Mouse (Mus musculus): ENCODE measurements around the gene Prrc2a.
A peak's percentile ranks its signal among the peaks of the same experiment; 100 is the strongest.

Gene Prrc2a

DNA sequence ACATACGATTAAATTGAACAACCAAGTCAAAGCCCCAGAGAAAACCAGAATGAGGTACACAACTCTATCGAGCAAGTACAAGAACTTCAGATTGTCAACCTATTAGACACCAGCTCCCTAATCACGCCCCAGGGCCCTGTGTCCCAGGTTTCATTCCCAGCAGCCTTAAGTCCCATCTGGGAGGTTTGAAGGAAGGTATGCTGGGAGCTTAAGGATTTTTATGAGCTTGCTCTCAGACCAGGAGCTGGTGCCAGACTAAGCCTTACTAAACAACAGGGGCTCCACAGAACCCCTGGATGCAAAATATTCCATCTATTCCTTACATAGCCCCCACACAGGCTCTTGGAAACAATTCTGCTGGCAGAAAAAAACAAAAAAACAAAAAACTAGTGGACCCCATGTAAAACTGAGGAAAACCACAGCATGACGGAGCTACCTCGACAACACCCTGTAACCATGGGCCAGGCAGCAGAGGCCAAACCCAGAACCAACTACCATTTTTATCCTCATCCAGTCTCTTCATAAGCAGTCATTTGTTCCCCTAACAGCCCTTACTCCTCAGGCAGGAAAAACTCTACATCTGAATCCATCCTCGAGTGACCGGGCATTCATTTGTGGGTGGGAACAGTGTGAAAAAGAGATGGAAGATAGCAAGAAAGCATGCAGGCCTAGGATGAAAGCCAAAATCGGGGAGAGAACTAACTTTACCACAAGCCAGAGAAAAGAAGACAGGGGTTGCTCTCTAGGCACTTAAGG, 1.2 kb downstream of the Prrc2a start:
- peak; percentile 49 for DNase-seq (ENCODE audit: low read depth, low spot score)

GRCm38 (mm10) chr17:35162730-35163129, 2.0 kb downstream of the Prrc2a start:
- peak; percentile 46 for DNase-seq (ENCODE audit: low read depth, low spot score)

DNA sequence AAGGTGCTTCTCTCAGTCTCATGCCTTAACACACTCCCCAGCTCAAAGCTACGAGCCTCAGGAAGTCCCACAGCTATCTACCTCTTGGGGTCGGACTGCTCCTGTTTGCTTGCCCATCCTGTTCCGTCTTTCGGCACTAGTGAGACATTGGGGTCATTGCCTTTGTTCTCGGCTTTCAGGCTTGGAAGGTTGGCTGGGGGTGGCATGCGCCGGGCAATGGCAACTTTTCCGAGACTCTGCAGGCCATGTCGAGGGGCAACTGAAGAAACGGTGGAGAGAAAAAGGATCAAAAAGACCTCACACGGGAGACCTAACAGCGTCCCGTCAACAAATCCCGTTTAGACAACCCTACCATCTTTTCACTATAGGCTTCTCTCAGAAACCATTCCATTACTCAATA, 2.6 kb downstream of the Prrc2a start:
- DNase-seq (ENCODE audit: low read depth, low spot score), result no peak

DNA sequence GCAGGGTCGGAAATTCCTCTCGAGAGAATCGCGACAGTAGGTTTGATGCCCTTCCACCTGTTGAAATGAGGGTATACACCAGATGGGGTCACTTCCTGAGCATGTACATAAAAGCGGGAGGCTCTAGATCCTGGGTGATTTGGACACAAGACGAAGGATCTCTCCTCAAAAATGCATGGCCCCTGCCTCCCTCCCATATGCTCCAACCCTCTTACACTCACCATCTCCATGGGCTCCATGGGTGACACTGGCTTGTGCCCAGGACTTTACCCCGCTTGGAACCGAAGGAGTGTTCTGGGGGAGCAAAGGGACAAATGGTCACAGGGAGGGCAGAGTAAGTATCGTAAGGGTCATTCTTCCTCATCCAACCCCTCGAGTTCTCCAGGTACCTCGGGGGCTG, 3.3 kb downstream of the Prrc2a start:
- no peak for DNase-seq (ENCODE audit: low read depth, low spot score)

DNA sequence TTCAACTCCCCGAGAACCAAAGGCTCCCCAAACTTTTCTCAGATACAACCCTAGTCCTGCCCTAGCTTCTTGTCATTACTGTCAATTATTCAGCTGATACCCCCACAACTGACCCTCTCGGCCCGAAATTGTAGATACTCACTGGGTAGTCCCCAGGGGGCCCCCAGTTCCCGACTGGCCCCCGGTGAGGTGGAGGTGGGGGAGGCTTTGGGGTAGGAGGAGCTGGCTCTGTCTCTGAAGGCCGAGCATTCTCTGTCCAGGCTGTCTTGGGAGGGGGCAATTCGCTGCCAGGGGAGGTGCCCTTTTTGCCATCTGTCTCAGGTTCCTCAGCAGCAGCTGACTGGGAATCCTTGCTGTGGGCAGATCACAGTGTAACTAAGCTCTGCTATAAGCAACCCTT, 5.1 kb downstream of the Prrc2a start:
- DNase-seq (ENCODE audit: low read depth, low spot score), result no peak

GRCm38 (mm10) chr17:35158850-35159593, 5.7 kb downstream of the Prrc2a start:
- DNase-seq (ENCODE audit: low read depth, low spot score), result no peak

DNA sequence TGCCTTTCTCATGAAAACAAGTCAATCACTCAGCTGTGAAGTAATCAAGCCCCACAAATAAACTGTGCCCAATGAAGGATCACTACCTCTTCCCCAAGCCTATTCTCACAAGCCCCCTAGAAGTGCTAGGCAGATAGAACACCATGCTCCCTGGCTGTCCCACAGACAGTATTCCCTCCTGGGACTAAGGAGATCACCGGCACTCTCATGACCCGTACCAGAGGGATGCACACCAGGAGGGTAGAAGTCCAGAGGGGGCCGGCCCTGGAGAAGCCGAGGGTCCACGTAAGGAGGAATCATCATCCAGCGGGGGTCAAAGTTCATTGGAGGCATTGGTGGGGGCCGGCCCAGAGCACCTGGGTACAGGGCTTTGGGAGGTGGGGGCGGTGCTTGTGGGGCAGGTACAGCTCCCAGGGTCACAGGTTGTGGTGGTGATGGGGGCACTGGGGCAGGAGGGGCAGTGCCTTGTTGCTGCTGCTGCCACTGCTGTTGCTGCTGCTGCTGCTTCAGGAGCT, 7.0 kb downstream of the Prrc2a start:
- DNase-seq (ENCODE audit: low read depth, low spot score), result no peak

DNA sequence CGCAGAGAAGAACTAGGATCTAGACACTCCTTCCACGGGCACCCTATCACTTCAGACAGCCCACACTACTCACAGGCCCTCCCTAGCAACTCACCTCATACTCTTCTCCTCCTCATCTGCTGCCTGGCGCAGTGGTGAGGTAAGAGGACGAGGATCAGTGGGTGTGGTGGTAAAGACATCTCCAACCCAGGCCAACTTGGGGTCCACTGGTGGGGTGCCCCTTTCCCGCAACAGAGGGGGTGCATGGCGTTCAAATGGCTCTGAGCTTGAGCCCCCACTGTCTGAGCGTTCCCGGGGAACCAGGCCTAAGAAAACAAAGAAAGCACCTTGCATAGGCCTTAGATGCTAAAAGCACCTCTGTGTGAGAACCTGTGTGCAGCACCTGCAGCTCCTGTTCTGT, 7.4 kb downstream of the Prrc2a start:
- DNase-seq (ENCODE audit: low read depth, low spot score), result no peak

DNA sequence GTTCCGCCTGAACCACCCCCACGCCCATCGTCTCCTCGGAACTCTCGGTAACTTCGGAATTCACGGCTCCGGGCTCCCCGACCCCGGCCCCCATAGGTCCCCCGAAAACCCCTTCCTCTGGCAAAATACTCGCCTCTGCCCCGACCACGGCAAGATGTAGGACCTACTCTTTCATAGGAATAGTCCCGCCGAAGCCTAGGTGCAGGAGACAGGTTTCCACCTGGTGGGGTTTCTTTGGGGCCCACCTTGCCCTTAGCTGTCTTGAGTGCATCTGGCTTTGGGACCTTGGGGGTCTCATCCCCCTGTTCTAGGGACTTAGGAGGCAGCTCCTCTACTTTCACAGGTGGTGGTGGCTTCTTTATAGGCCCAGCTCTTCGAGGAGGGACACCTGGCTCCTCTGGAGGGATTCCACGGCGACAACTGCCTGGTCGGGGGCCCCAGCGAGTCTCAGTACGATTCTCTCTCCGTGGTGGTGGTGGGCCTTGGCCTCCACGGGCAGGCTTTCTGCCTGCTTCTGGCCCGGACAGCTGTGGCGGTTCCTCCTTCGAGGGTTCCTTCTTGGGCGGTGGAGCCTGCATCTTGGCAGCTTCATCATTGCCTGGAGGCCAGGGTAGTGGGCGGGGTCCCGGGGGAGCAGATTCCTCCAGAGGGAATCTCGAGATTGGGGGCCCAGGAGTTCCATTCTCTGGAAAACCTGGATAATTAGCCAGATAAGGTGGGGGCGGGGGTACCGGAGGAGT, 8.1 kb downstream of the Prrc2a start:
- no peak for DNase-seq (ENCODE audit: low read depth, low spot score)

DNA sequence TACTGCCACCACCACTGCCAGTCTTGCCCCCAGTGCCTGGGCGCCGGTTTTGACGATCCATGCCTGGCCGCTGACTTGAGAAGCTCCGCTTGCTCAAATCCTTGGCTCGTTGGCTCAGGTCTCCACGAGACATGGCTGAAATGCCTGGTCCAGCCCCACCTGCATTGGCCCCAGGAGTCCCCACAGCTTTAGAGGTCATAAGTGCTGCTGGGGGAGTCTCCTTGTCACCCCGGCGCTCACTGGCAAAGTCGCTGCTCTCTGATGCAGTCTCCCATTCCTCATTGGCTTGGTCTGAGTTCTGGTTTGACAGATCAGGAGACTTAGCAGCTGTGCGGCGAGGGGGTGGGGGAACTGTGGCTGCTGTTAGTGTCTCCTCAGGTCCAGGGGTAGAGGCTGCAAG, 9.2 kb downstream of the Prrc2a start:
- DNase-seq (ENCODE audit: low read depth, low spot score), result no peak

GRCm38 (mm10) chr17:35154616-35155015, 10.1 kb downstream of the Prrc2a start:
- DNase-seq (ENCODE audit: low read depth, low spot score), result no peak

- peak; percentile 42 for DNase-seq (ENCODE audit: low read depth, low spot score)
These were observed 10.8 kb downstream of the Prrc2a start for GRCm38 (mm10) chr17:35153931-35154330.

- DNase-seq (ENCODE audit: low read depth, low spot score), result no peak
These were observed 11.6 kb downstream of the Prrc2a start for GRCm38 (mm10) chr17:35153077-35153476.

GRCm38 (mm10) chr17:35152121-35152520, 12.6 kb downstream of the Prrc2a start:
- no peak for DNase-seq (ENCODE audit: low read depth, low spot score)

- DNase-seq (ENCODE audit: low read depth, low spot score), result peak; percentile 40
These were observed 16.6 kb downstream of the Prrc2a start for GRCm38 (mm10) chr17:35147922-35148639.

DNA sequence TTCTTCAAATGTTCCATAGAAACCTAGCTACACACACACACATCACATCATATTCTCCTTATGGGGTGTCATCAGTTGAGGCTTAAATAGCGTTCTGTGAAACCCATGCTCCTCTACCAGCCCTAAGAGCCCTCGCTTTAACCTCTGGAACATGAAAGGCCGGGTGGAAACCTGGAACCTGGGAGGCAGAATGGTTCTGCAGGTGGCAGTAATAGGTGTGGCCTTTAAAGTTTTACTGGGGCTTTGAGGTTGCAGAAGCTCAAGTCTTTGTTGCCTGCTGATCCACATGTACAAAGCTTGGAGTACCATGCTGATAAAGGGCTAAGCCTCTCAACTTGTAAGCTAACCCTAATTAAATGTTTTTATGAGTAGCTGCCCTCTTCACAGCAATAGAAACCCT, 17.3 kb downstream of the Prrc2a start:
- peak; percentile 31 for DNase-seq (ENCODE audit: low read depth, low spot score)

DNA sequence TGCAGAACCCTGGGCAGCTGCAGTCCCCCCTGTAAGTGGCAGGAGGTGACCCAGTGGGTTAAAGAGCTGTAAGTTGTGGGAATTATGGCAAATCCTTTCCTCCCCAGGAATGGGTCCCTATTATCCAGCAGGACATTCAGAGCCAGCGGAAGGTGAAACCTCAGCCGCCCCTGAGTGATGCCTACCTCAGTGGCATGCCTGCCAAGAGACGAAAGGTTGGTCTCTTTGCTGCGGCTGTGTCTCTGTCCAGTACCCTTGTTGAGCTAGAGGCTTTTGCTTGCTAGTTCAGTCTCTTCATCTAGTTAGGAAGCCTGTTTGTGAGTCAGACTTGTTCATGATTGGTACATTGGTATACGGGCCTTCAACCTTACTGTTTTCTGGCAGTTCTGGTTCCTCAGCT, 18.6 kb downstream of the Prrc2a start:
- no peak for DNase-seq (ENCODE audit: low read depth, low spot score)

- no peak for DNase-seq (ENCODE audit: low read depth, low spot score)
These were observed 22.7 kb downstream of the Prrc2a start for GRCm38 (mm10) chr17:35141971-35142370.

- DNase-seq (ENCODE audit: low read depth, low spot score), result no peak
These were observed 24.2 kb downstream of the Prrc2a start for GRCm38 (mm10) chr17:35140490-35140996.

- DNase-seq (ENCODE audit: low read depth, low spot score), result no peak
These were observed 25.4 kb downstream of the Prrc2a start for GRCm38 (mm10) chr17:35139269-35139668.

DNA sequence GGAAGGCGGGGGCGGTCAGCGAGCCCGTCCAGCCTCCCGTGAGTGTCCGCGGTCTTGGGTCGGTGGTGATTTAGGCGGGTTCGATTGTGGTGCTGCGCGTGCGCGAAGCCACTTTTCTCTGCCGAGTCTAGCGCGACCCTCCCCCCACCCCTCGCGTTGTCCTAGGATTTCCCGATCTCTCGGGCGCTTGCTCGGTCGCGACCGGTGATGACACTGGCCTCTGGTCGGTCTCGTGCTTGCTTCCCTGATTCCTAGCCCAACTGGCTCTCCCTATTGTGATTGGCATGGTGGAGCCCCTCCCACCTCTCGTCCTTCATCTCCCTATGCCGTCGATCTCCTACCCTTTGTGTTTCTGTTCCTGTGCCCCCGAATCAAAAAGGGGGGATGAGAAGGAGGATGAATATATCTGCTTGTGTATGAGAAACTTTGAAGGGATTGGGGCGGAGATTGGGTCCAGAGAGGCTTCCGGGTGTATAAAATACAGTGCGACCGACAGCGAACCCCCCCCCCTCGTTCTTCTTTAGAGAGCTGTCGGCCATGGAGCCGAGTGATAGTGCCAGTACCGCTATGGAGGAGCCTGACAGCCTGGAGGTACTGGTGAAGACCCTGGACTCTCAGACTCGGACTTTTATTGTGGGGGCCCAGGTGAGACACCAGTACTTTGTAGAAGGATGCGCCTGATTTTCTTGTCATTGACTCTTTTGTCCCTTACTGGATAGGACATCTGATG, 28.9 kb downstream of the Prrc2a start:
- peak; percentile 91 for DNase-seq (ENCODE audit: low read depth, low spot score)

All from 3T3-L1 (cell line).